Mouse (Mus musculus) kidney, postnatal 25 days (tissue): ENCODE measurements around the gene Nup107.
A peak's percentile ranks its signal among the peaks of the same experiment; 100 is the strongest.
"Not testable (repeated sequence)": the region's sequence is repeated elsewhere in the genome, so short reads cannot be mapped to it uniquely, and the experiment has no call there.

Experiments used
- DNase-seq, 2 experiments: peaks; one replicate each; pipeline ENCODE4 v3.0.0; 2021; ENCODE audit warnings: mixed read lengths in 2 of 2

Gene Nup107

DNA sequence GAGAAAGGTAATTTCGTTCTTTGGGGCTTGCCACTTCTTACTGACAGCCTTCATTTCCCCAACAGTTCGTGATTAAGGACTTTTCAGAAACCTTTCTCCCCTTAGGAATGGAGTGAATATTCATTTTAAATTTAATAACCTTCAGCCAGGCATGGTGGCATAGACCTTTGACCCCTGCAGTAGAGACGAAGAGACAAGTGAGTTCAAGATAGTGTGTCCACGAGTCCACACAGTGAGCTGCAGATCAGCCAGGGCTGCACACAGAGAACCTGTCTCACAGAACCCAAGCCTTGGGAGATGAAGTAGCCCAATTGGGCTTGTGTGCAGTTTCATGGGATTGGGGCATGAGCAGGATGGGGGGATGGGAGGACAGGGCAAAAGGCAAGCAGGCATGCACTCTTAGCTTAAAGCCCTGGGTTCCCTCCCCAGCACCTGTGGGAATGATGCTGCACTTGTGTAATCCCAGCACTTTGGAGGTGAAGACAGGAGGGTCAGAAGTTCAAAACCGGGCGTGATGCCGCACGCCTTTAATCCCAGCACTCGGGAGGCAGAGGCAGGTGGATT is 80.2 kb downstream of the Nup107 start:
- peak in 1 of 2 experiments; percentile 46 for DNase-seq

DNA sequence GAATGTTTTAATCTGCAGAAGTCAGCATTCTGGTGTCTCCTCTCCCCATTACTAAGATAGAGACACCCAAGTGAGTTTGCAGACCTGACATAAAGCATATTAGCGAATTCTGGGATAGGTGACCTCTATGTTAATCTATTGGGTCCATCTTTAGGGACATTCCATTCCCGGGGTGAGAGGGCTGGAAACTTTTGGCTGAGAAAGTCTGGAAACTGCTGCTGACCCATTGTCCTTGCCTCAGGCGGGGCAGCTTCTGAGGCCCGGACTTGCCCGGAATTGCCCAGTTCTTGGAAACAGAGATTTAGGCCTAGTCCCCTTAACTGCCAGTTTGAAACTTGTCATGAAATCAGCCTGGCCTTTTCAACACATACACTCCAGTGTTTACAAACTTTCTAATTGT is 81.1 kb downstream of the Nup107 start:
- DNase-seq: peak; percentile 68 to 85

GRCm38 (mm10) chr10:117710604-117711141 is 81.8 kb downstream of the Nup107 start, which contains the start of gene Mdm2:
Gene Mdm2 (minus strand): TSS chr10:117710758.
- DNase-seq: peak; percentile 98

DNA sequence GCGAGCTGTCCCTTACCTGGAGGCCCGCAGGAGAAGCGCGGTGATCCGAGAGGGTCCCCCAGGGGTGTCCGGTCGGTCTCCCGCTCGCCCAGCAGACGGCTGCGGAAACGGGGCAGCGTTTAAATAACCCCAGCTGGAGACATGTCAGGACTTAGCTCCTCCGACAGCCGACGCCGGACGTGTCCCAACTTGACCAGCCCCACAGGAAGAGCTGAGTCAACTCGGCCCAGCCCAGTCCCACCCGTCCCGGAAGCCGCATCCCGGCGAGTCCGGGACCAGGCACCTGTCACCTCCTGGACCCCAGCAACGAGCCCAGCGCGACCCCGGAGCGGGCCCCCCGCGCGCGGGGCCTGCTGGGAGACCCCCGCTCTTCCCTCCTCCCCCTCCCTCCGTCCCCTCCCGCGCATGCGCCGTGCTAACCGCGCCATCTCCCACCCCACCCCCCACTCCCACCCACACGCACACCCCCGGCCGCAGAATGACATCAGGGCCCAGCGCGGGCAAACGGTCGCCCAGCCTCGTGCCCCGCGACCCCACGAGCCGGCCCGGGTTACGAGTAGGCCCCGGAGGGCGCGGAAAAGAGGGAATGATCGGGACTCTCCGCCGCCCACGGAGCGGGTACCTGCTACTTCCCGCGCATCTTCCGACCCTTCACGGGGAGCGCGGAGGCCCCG is 82.4 kb downstream of the Nup107 start:
- peak; percentile 78 to 93 for DNase-seq

GRCm38 (mm10) chr10:117709326-117709830 is 83.1 kb downstream of the Nup107 start:
- DNase-seq: no peak

- no peak for DNase-seq
Measured at GRCm38 (mm10) chr10:117708856-117709255, 83.6 kb downstream of the Nup107 start.

GRCm38 (mm10) chr10:117708376-117708775 is 84.1 kb downstream of the Nup107 start:
- DNase-seq: no peak

GRCm38 (mm10) chr10:117707114-117707838 is 85.2 kb downstream of the Nup107 start:
- DNase-seq: no peak

GRCm38 (mm10) chr10:117706440-117706839 is 86.1 kb downstream of the Nup107 start:
- no peak for DNase-seq

- DNase-seq: no peak
Measured at GRCm38 (mm10) chr10:117705806-117706205, 86.7 kb downstream of the Nup107 start.

DNA sequence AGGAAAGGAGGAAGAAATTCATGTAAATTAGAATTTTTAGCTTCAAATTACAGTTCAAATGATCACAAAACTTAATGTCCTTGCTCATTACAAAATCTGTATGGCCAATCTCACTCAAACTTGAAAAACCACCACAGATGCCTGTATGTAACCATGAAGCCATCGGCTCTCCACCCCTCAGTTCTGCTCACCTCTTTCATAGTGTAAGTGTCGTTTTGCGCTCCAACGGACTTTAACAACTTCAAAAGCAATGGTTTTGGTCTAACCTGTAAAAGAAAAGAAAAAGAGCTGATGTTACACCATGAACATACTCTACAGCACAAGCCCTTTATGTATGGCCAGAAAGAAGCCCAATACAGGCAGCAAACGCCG is 87.6 kb downstream of the Nup107 start:
- DNase-seq: no peak

GRCm38 (mm10) chr10:117704314-117704963 is 88.1 kb downstream of the Nup107 start:
- not testable (repeated sequence) for DNase-seq

DNA sequence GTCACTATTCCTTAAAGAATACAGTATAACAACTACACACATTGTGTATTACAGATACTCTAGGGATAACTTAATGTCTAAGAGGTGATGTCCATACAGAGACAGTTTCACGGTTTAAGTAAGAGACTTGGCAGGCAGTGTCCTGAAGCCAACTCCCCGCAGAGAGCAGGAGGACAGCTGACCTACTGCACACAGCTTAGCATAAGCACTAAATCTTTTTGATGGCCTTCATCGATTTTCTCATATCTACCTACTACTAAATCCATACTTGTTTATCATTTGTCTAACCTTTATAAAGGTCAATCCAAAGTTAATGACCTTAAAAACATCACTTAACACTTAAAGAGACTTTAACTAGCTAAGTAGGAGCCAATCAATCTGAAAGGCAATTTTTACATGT is 89.0 kb downstream of the Nup107 start:
- DNase-seq: no peak

DNA sequence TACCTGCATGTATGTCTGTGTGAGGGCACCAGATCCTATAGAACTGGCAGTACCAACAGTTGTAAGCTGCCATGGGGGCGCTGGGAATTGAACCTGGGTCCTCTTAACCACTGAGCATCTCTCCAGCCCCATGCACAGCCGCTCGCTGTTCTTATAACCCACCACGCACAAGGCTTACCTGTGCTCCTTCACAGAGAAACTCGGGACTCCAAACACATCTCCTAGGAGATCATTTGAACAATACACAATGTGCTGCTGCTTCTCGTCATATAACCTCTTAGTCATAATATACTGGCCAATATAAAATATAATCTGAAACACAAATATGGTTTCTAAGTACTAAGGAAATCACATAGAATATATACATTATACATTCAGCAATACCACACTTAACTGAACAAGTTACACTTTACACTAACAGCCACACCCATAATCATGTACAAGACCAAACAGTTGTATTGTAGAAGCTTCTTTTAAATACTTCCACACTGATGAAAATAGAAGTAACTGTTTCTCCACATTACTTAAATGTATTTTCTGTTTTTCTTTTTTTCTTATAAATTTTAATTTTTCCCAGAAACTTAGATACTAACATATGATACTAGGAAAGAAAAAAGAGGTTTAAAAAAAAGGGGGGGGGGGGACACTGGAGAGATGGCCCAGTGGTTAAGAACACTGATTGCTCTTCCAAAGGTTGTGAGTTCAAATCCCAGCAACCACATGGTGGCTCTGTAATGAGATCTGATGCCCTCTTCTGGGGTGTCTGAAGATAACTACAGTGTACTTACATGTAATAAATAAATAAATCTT is 90.3 kb downstream of the Nup107 start:
- DNase-seq: no peak

DNA sequence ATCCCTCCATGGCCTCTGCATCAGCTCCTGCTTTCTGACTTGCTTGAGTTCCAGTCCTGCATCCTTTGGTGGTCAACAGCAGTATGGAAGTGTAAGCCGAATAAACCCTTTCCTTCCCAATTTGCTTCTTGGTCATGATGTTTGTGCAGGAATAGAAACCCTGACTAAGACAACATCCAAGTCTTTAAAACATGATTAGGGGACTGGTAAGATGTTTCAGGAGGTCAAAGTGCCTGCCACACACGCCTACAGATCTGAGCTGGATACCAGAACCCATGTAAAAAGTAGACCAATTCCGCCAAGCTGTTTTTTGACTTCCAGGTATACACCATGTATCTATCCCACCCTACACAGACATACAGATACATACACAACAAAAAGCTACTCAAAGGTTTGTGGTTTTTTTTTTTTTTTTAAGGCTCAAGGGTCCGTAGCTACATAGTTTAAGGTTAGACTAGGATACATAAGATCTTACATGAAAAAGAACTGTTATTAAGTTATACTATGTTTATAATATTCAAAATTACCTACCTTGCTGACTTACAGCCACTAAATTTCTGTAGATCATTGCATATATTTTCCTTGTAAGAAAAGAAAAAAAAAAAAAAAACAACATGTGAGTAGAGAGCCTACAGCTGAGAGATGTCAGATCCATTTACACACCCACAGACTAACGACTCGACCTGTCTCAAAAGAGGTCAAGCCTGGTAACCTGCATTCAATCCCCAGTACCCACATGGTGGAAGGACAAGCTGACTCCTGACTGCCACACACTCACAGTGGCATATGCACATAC is 91.3 kb downstream of the Nup107 start:
- DNase-seq: no peak
